Mouse (Mus musculus) heart, embryonic 15.5 days (tissue): ENCODE results near the gene Xpo6. TPM values are rescaled to one million over a fixed set of nuclear protein-coding genes. Genes with fewer than 3 reads are reported as not detected.

Experiments used
- ATAC-seq: fragments of 200-750 bp; cut with Nextera tagmentation; replicated peaks from 2 replicates; pipeline ENCODE4 v1.8.0; 2017; ENCODE audit warnings: low read depth, moderate TSS enrichment; ENCODE audit not compliant: insufficient number of reproducible peaks, insufficient read depth, low FRiP score
- H3K27ac ChIP-seq: fragments of 300-500 bp; sonication (generic); 2 replicates; pipeline ENCODE4 v1.5.1; 2015; ENCODE audit warnings: mild to moderate bottlenecking, inconsistent platforms
- H3K27me3 ChIP-seq: fragments of 300-500 bp; sonication (generic); 2 replicates; pipeline ENCODE4 v1.6.1; 2015; ENCODE audit warnings: inconsistent platforms
- H3K36me3 ChIP-seq: fragments of 300-500 bp; sonication (generic); 2 replicates; pipeline ENCODE4 v1.6.1; 2015; ENCODE audit warnings: mild to moderate bottlenecking, inconsistent platforms
- H3K4me1 ChIP-seq: fragments of 300-500 bp; sonication (generic); replicated peaks from 2 replicates; pipeline ENCODE4 v1.6.1; 2015; ENCODE audit warnings: inconsistent platforms
- H3K4me2 ChIP-seq: fragments of 300-500 bp; sonication (generic); 2 replicates; pipeline ENCODE4 v1.6.1; 2015; ENCODE audit warnings: inconsistent platforms, mild to moderate bottlenecking, moderate library complexity
- H3K4me3 ChIP-seq: fragments of 300-500 bp; sonication (generic); 2 replicates; pipeline ENCODE4 v1.5.1; 2015; ENCODE audit warnings: mild to moderate bottlenecking, inconsistent platforms
- H3K9ac ChIP-seq: fragments of 300-500 bp; sonication (generic); 2 replicates; pipeline ENCODE4 v1.6.1; 2015; ENCODE audit warnings: mild to moderate bottlenecking, inconsistent platforms
- H3K9me3 ChIP-seq: fragments of 300-500 bp; sonication (generic); replicated peaks from 2 replicates; pipeline ENCODE4 v1.6.1; 2016; ENCODE audit warnings: inconsistent platforms
- WGBS: fragments of 180-500 bp; shearing (Covaris S2); methylation state at CpG from one replicate; pipeline ENCODE4 v1.1.7; 2015; ENCODE audit warnings: mixed read lengths; 5-methylcytosine and 5-hydroxymethylcytosine counted together
- polyA plus RNA-seq: library from polyadenylated mRNA; unstranded; fragments of >200 nt; fragmentation: Nextera tagmentation; extraction: Ambion mirVana; gene quantifications from 2 replicates; pipeline ENCODE4 v1.2.1, GENCODE M21; 2015

Gene Xpo6
- polyA plus RNA-seq, 1 experiment from 2014 or later, result 21.9 TPM

DNA sequence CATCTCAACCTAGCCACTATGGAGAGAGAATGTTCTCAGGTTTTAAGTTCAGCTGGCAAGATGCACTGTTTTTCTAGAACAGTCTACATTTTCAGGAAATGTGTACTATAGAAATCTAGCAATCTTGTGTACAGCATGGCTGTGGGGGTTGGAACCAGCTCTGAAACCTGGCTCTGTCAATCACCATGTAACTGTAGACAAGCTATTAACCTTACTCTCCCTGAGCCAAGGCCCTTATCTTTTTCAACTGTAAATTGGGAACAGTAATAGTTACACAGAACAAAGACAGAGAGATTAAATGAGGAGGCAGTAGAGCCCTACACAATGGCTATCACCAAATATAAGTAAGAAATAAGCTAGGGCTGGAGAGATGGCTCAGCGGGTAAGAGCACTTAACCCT lies 8.8 kb downstream of the Xpo6 start:
- WGBS, result 53% methylated on average over 1 of the region's 1 CpGs
- ATAC-seq, result no peak
- no peak overlapping the region for H3K4me3 ChIP-seq

DNA sequence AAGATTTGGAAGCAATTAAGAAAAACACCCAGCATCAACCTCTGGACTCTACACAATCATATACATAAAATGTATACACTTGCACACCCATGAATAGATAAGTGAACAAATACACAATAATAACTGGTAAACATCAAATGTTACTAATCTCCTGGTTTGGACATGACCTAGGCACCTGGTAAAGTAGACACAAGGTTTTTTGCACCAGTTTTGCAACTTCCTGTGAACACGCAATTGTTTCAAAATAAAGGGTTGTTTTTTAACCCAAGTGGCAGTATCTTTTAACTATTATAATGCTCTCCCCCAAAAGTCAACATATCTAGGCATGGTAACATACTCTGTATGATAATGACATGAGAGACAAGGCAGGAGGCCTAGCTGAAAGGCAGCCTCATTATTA lies 10.8 kb downstream of the Xpo6 start:
- 82% methylated on average over 1 of the region's 1 CpGs for WGBS
- H3K27me3 ChIP-seq, result no peaks in the 10 kb centered on the region
- no peak overlapping the region for H3K4me3 ChIP-seq
- H3K4me1 ChIP-seq, result peaks cover 13% of the 10 kb centered on the region
- H3K4me2 ChIP-seq, result no peak overlapping the region
- no peak for ATAC-seq
- H3K27ac ChIP-seq, result no peak overlapping the region
- H3K36me3 ChIP-seq, result no peaks in the 10 kb centered on the region
- no peaks in the 10 kb centered on the region for H3K9me3 ChIP-seq
- no peak overlapping the region for H3K9ac ChIP-seq

More for the DNA sequence above, 8.8 kb downstream of the Xpo6 start:
- Histone ChIP-seq H3K9ac (no peak overlapping the region), H3K27me3 (no peaks in the 10 kb centered on the region), H3K4me1 (no peaks in the 10 kb centered on the region; the same call in 1 of the 2 replicates), H3K4me2 (no peak overlapping the region), H3K9me3 (no peaks in the 10 kb centered on the region), H3K36me3 (no peaks in the 10 kb centered on the region), H3K27ac (no peak overlapping the region)

DNA sequence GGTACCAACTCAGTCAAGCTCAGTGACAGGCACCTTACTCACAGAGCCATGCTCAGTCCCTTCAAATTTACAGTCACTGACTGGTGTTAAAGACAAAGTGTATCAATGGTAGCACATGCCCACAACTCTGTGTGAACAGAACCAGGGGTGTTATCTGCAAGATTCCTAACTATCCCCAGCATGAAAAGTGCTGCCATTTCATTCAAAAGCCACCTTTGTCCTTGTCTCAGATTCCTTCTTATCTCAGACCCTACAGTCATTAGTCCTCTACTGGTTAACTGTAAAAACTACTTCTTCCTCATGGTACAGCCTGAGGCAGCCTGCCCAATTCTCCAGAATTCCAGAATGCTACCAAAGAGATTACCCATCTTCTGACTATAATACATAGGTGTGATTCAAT lies 14.3 kb downstream of the Xpo6 start:
- H3K36me3 ChIP-seq, result no peaks in the 10 kb centered on the region
- H3K27me3 ChIP-seq, result no peaks in the 10 kb centered on the region
- no peak overlapping the region for H3K4me3 ChIP-seq
- no peaks in the 10 kb centered on the region for H3K9me3 ChIP-seq
- H3K27ac ChIP-seq, result no peak overlapping the region
- no peak overlapping the region for H3K9ac ChIP-seq
- ATAC-seq, result no peak
- H3K4me2 ChIP-seq, result no peak overlapping the region
- H3K4me1 ChIP-seq, result peaks cover 40% of the 10 kb centered on the region

DNA sequence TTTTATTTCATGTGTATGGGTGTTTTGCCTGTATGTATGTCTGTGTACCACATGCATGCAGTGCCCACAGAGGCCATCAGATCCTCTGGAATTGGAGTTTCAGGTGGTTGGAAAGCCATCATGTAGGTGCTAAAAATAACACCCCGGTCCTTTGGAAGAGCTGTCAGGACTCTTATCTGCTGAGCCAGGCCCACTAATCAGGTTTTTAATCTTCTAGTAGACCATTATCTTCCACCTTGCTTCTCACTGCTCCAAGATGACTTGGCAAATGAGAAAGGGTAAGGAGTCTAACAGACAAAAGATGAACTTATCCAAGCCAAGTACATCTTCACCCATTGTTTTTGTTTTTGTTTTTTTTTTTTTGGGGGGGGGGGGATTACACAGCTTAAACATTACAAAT lies 16.7 kb downstream of the Xpo6 start:
- 13% methylated on average over 1 of the region's 1 CpGs for WGBS
- Histone ChIP-seq H3K9ac (no peak overlapping the region), H3K27me3 (no peaks in the 10 kb centered on the region), H3K36me3 (no peaks in the 10 kb centered on the region), H3K4me3 (no peak overlapping the region), H3K4me1 (peaks cover 56% of the 10 kb centered on the region), H3K27ac (no peak overlapping the region), H3K4me2 (no peak overlapping the region), H3K9me3 (no peaks in the 10 kb centered on the region)
- ATAC-seq, result no peak

DNA sequence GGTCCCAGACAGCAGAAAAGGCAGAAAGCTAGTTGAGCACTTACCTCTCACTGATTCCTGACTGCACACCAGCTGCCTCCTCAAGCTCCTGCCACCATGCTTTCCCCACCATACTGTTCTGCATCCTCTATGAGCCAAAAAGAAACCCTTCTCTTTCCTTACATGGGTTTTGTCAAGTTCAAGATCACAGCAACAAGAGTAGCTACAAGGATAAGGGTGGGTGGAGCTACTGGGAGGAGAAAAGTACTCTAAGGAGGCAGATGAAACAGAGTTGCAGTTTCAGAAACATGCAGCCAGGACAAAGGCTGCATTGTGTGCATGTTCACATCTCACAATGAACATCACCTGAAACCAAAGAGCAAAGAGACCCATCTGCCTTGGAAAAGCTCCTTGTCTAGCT lies 18.8 kb downstream of the Xpo6 start:
- no peaks in the 10 kb centered on the region for H3K36me3 ChIP-seq
- no peaks in the 10 kb centered on the region for H3K9me3 ChIP-seq
- no peak overlapping the region for H3K4me2 ChIP-seq
- H3K9ac ChIP-seq, result no peak overlapping the region
- H3K4me1 ChIP-seq, result peaks cover 60% of the 10 kb centered on the region
- H3K27ac ChIP-seq, result no peak overlapping the region
- no peak for ATAC-seq
- H3K4me3 ChIP-seq, result no peak overlapping the region
- H3K27me3 ChIP-seq, result no peaks in the 10 kb centered on the region

DNA sequence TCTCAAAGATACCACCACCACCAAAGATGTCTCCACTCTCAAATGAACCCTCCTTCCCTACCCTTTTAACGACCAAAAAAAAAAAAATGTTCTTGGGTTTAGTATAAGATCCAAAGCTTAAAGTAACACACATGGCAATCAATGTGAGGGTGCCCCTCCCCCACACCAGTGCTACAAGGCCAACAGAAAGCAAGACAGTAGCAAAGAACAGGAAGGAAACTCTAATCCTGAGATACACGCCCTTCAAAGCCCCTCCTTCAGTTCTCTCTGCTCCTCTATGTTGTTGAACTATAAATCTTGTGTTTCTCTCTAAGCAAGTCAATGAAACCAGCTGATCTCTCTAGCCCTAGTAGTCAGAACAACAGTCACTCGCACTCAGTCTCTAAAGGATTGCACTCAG lies 19.3 kb downstream of the Xpo6 start:
- peaks cover 59% of the 10 kb centered on the region for H3K4me1 ChIP-seq
- H3K4me2 ChIP-seq, result no peak overlapping the region
- no peaks in the 10 kb centered on the region for H3K27me3 ChIP-seq
- no peak for ATAC-seq
- H3K9me3 ChIP-seq, result no peaks in the 10 kb centered on the region
- 60% methylated on average over 3 of the region's 3 CpGs for WGBS
- H3K9ac ChIP-seq, result no peak overlapping the region
- no peak overlapping the region for H3K4me3 ChIP-seq
- no peak overlapping the region for H3K27ac ChIP-seq
- no peaks in the 10 kb centered on the region for H3K36me3 ChIP-seq

DNA sequence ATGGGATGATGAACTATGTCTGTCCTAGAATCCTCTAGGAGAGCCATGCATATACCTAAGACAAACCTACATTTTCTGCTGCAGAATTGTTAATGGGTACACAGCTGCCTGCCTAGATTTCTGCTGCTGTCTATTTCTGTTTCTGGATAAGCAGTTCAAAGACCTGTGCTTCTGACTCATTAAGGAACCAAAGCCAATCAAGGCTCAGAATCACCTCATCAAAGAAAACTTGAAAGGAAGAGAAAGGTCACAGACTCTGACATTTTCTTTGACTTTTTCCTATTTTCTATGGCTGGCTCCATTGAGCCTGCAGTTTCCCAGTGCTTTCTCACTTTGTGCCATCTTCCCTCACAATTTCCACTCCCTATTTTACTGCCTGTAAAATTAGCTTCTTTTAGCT lies 21.5 kb downstream of the Xpo6 start:
- H3K27me3 ChIP-seq, result no peaks in the 10 kb centered on the region
- no peaks in the 10 kb centered on the region for H3K36me3 ChIP-seq
- no peak overlapping the region for H3K4me3 ChIP-seq
- H3K9me3 ChIP-seq, result no peaks in the 10 kb centered on the region
- ATAC-seq, result no peak
- peaks cover 54% of the 10 kb centered on the region for H3K4me1 ChIP-seq
- H3K9ac ChIP-seq, result no peak overlapping the region
- no peak overlapping the region for H3K4me2 ChIP-seq
- no peak overlapping the region for H3K27ac ChIP-seq

DNA sequence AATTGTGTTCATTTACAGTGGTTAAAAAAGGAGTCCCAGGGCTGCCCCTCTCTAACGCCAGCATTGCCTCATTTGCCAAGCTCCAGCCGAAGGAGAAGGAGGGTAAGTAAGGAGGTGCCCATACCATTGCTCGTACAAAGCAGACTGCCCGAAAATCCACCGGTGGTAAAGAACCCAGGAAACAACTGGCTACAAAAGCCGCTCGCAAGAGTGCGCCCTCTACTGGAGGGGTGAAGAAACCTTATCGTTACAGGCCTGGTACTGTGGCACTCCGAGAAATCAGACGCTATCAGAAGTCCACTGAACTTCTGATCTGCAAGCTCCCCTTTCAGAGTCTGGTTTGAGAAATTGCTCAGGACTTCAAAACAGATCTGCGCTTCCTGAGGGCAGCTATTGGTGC lies 24.3 kb downstream of the Xpo6 start:
- H3K9ac ChIP-seq, result no peak overlapping the region
- WGBS, result 92% methylated on average over 12 of the region's 12 CpGs

DNA sequence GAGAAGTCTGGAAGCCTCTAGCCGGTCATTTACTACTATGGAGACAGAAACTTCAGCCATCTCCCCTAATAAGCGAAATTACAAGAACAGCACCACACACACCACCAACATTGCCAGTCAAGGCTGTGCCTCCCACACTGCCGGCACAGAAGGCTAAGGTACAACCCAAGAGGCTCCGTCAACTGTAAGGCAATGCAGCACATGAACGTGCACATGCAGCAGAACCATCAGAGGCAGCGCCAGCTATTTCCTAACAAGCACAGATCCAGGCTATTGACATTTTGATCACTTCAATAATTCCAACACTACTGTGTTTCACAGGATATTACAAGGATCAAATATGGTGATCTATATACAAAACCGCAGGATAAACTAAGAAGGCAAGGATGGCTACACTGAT lies 24.8 kb downstream of the Xpo6 start:
- ATAC-seq, result no peak
- Histone ChIP-seq H3K9me3 (no peaks in the 10 kb centered on the region), H3K27me3 (no peaks in the 10 kb centered on the region), H3K36me3 (peaks cover 4% of the 10 kb centered on the region; the same call in 1 of the 2 replicates), H3K27ac (no peak overlapping the region), H3K4me3 (no peak overlapping the region), H3K9ac (no peak overlapping the region), H3K4me2 (no peak overlapping the region), H3K4me1 (peaks cover 29% of the 10 kb centered on the region)
- WGBS, result 78% methylated on average over 7 of the region's 7 CpGs

More for the DNA sequence above, 24.3 kb downstream of the Xpo6 start:
- ATAC-seq, result no peak
- no peaks in the 10 kb centered on the region for H3K27me3 ChIP-seq
- H3K4me2 ChIP-seq, result no peak overlapping the region
- H3K9me3 ChIP-seq, result no peaks in the 10 kb centered on the region
- no peak overlapping the region for H3K27ac ChIP-seq
- no peak overlapping the region for H3K4me3 ChIP-seq
- H3K4me1 ChIP-seq, result peaks cover 32% of the 10 kb centered on the region
- peaks cover 4% of the 10 kb centered on the region; the same call in 1 of the 2 replicates for H3K36me3 ChIP-seq

DNA sequence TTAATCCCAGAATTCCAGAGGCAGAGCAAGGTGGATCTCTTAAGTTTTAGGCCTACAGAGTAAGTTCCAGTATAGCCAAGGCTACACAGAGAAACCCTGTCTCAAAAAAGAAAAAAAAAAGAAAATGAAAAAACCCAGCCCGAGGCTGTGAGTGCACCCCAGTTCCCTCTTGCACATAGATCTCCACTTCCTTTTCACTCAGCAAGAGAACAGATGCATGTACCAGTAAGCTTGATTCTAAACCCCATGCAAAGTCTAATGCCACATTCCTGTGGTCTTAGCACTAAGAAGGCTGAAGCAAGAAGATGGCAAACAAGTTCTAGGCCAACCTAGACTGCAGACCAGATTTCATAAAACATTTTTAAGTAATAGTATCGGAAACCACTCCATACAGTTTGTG lies 25.4 kb downstream of the Xpo6 start:
- peaks cover 27% of the 10 kb centered on the region for H3K4me1 ChIP-seq
- no peak for ATAC-seq
- no peak overlapping the region for H3K4me2 ChIP-seq
- H3K27me3 ChIP-seq, result no peaks in the 10 kb centered on the region
- H3K9ac ChIP-seq, result no peak overlapping the region
- H3K4me3 ChIP-seq, result no peak overlapping the region
- H3K9me3 ChIP-seq, result no peaks in the 10 kb centered on the region
- H3K36me3 ChIP-seq, result peaks cover 4% of the 10 kb centered on the region; the same call in 1 of the 2 replicates
- WGBS, result 76% methylated on average over 2 of the region's 2 CpGs
- H3K27ac ChIP-seq, result no peak overlapping the region

DNA sequence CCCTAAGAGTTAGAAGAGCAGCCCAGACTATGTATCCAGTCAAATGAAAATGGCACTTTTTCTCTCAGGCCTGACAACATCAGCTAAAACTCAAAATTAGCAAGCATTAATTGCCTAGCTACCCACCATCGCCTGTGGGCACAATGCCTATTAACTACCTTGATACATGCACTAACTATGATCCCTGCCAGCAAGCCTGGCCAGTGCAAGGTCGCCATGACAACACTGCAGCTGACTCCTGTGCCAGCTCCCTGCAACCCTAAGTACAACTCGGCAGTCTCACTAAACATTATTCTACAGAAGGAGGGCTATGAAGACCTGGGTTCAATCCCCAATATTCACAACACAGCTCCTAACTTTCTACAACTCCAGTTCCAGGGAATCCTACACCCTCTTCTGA lies 28.3 kb downstream of the Xpo6 start:
- no peak overlapping the region for H3K4me2 ChIP-seq
- H3K9me3 ChIP-seq, result no peaks in the 10 kb centered on the region
- ATAC-seq, result no peak
- no peak overlapping the region for H3K9ac ChIP-seq
- peaks cover 16% of the 10 kb centered on the region; the same call in 1 of the 2 replicates for H3K36me3 ChIP-seq
- H3K4me1 ChIP-seq, result peaks cover 19% of the 10 kb centered on the region
- no peaks in the 10 kb centered on the region for H3K27me3 ChIP-seq
- no peak overlapping the region for H3K27ac ChIP-seq
- H3K4me3 ChIP-seq, result no peak overlapping the region
- WGBS, result 84% methylated on average over 3 of the region's 3 CpGs

DNA sequence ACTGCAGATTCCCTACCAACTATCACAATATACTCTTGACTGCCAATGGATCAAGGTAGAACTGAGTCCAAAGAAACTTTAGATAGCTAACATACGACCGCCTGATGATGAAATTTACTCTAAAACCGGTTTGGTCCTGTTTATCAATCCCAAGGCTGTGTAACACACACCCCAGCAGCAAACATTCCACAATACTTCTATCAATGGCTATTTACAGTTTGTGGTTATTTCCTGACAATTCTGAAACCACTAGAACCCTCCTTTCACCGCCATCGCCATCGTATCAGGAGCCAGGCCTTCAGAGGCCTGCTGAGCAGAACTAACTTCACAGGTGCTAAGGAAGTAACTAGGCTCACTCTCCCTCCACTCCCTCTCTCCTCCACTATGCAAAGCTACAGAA lies 31.7 kb downstream of the Xpo6 start:
- no peaks in the 10 kb centered on the region for H3K27me3 ChIP-seq
- no peak overlapping the region for H3K27ac ChIP-seq
- 85% methylated on average over 6 of the region's 6 CpGs for WGBS
- peaks cover 27% of the 10 kb centered on the region for H3K36me3 ChIP-seq
- H3K9ac ChIP-seq, result no peak overlapping the region
- peaks cover 8% of the 10 kb centered on the region for H3K4me1 ChIP-seq
- ATAC-seq, result no peak
- H3K4me2 ChIP-seq, result no peak overlapping the region
- no peak overlapping the region for H3K4me3 ChIP-seq
- no peaks in the 10 kb centered on the region for H3K9me3 ChIP-seq
